In the genomic region with DNA sequence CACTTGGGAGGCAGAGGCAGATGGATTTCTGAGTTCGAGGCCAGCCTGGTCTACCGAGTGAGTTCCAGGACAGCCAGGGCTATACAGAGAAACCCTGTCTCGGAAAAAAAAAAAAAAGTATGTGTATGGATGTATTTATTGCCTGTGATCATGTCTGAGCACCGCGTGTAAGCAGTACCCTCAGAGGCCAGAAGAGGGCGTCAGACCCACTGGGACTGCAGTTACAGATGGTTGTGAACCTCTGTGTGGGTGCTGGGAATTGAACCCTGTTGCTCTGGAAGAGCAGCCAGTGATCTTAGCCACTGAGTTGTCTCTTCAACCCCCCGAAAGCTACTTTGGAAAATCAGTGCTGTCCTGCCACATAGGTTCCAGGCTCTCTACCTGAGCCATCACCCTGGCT, we compare ENCODE assay signal across 1 mouse cellular context.
TF ChIP-seq lines count a peak whose summit lies in the region.

No protein-coding gene starts in this region.

TF ChIP-seq in MEL, 35 proteins besides CTCF, POLR2A, EP300 and RAD21:
- no peak for TF ChIP-seq HCFC1 (IDR thresholded peaks at IDR 0.05; ENCODE audit: low read depth, low read length)
- TF ChIP-seq CHD1 (IDR thresholded peaks at IDR 0.05; ENCODE audit: low read depth, low read length) = no peak
